Mouse (Mus musculus): ENCODE measurements around the gene Nox1. TPM values are rescaled to one million over a fixed set of nuclear protein-coding genes. Genes with fewer than 3 reads are reported as not detected.

Gene Nox1
- polyA plus RNA-seq (2014; fragmentation: Nextera tagmentation; extraction: Ambion mirVana) = 0.15 and 0.45 TPM in 2 replicates

DNA sequence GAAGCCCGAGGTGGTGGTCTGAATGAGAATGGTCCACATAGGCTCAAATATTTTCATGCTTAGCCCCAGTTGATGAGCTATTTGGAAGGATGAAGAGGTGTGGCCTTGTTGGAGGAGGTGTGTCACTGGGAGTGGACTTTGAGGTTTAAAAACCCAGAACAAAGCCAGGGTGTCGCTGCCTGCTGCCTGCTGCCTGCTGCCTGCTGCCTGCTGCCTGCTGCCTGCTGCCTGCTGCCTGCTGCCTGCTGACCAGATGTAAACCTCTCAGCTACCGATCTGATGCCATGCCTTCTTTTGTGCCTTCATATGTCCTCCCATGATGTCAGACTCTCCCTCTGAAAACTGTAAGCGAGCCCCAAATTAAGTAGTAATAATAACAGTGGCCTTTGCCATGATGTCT lies at the start of gene Nox1:
TSS of gene Nox1 (minus strand) at position 101 of the 400 bp plus-strand sequence.
- ATAC-seq (ENCODE audit: insufficient number of reproducible peaks, insufficient read depth, low FRiP score, low read depth) = no peak
- Histone ChIP-seq H3K36me3 (ENCODE audit: control insufficient read depth, insufficient read depth, low read length) (peaks cover 3% of the 10 kb centered on the region; the same call in 1 of the 2 replicates), H3K4me1 (ENCODE audit: control insufficient read depth, insufficient read depth, low read length) (no peaks in the 10 kb centered on the region), H3K27ac (ENCODE audit: low read length) (no peak within 1 kb of the TSS), H3K27me3 (ENCODE audit: control insufficient read depth, insufficient read depth, low read length) (no peaks in the 10 kb centered on the region), H3K4me2 (replicated peaks; ENCODE audit: low read depth, low read length) (no peak within 1 kb of the TSS), H3K4me3 (ENCODE audit: low read depth, low read length) (no peak within 1 kb of the TSS), H3K9me3 (ENCODE audit: control insufficient read depth, low read depth, low read length) (no peaks in the 10 kb centered on the region), H3K9ac (replicated peaks; ENCODE audit: low read depth, low read length) (no peak within 1 kb of the TSS)
- 55% methylated on average over 4 of the region's 4 CpGs for WGBS

DNA sequence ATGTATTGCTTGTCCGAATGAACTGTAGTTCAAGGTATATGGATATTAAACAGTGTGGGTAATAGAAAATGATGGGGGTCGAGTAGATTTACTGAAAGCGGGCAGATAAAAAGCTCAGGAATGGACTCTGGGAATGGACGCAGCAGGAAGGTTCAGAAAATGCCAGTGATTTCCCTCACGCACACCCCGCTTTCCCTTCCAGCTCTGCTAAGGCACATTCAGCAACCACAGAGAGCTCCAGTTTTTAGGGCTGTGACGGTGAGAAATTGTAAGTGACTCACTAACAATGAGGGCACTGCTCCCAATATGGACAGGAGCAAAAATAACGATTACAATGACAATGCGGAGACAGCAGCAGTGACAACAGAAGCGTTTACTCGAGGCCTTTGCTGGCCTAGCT lies 40.4 kb upstream of the Nox1 start:
- Histone ChIP-seq H3K4me3 (ENCODE audit: low read depth, low read length) (no peak overlapping the region), H3K9me3 (ENCODE audit: control insufficient read depth, low read depth, low read length) (no peaks in the 10 kb centered on the region), H3K4me2 (replicated peaks; ENCODE audit: low read depth, low read length) (no peak overlapping the region), H3K4me1 (ENCODE audit: control insufficient read depth, insufficient read depth, low read length) (no peaks in the 10 kb centered on the region), H3K27me3 (ENCODE audit: control insufficient read depth, insufficient read depth, low read length) (no peaks in the 10 kb centered on the region), H3K36me3 (ENCODE audit: control insufficient read depth, insufficient read depth, low read length) (no peaks in the 10 kb centered on the region; the same call in 1 of the 2 replicates), H3K27ac (ENCODE audit: low read length) (no peak overlapping the region), H3K9ac (replicated peaks; ENCODE audit: low read depth, low read length) (no peak overlapping the region)
- 83% methylated on average over 11 of the region's 11 CpGs for WGBS
- no peak for ATAC-seq (ENCODE audit: insufficient number of reproducible peaks, insufficient read depth, low FRiP score, low read depth)

DNA sequence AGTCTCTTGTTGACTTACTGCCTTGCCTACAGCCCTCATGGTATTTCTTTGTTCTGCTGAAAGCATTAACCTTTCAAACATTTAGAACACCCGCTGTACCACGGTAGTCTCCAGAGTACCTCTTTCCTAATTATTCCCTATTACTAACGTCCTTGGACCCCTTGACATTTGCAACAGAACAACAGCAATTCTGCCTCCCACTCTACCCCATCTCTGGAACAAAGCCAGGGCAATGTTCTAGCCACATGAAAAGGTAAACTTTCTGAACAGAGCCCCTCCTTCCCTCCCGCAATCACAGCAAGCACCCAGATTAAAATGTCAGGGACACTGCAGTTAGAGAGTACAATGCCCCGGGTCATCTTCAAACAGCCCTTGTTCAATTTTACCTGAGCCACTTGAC lies 39.4 kb upstream of the Nox1 start:
- H3K27ac ChIP-seq (ENCODE audit: low read length) = no peak overlapping the region
- no peaks in the 10 kb centered on the region; the same call in 1 of the 2 replicates for H3K36me3 ChIP-seq (ENCODE audit: control insufficient read depth, insufficient read depth, low read length)
- no peaks in the 10 kb centered on the region for H3K27me3 ChIP-seq (ENCODE audit: control insufficient read depth, insufficient read depth, low read length)
- H3K9me3 ChIP-seq (ENCODE audit: control insufficient read depth, low read depth, low read length) = no peaks in the 10 kb centered on the region
- WGBS = 67% methylated on average over 5 of the region's 5 CpGs
- H3K9ac ChIP-seq (replicated peaks; ENCODE audit: low read depth, low read length) = no peak overlapping the region
- no peak overlapping the region for H3K4me2 ChIP-seq (replicated peaks; ENCODE audit: low read depth, low read length)
- H3K4me1 ChIP-seq (ENCODE audit: control insufficient read depth, insufficient read depth, low read length) = no peaks in the 10 kb centered on the region
- no peak overlapping the region for H3K4me3 ChIP-seq (ENCODE audit: low read depth, low read length)
- ATAC-seq (ENCODE audit: insufficient number of reproducible peaks, insufficient read depth, low FRiP score, low read depth) = no peak

DNA sequence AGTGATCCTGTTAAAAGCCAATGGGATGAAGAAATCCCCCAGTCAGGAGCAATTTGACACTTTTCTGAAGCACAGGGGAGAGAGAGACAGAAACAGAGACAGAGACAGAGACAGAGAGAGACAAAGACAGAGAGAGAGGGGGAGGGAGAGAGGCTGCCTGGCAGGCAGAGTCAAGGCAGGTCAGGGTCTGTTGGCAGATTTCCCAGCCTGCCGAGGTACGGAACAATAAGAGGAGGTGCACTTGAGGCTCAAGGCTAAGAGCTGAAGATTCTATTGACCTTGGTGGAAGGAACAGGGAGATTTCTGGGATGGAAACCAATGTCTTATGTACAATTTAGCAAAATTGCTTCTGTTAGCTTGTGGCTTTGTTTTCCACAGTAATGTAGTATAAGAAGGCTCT lies 26.4 kb upstream of the Nox1 start:
- Histone ChIP-seq H3K27ac (ENCODE audit: low read length) (no peak overlapping the region), H3K4me1 (ENCODE audit: control insufficient read depth, insufficient read depth, low read length) (no peaks in the 10 kb centered on the region), H3K9me3 (ENCODE audit: control insufficient read depth, low read depth, low read length) (no peaks in the 10 kb centered on the region), H3K36me3 (ENCODE audit: control insufficient read depth, insufficient read depth, low read length) (no peaks in the 10 kb centered on the region), H3K4me3 (ENCODE audit: low read depth, low read length) (no peak overlapping the region), H3K9ac (replicated peaks; ENCODE audit: low read depth, low read length) (no peak overlapping the region), H3K27me3 (ENCODE audit: control insufficient read depth, insufficient read depth, low read length) (no peaks in the 10 kb centered on the region), H3K4me2 (replicated peaks; ENCODE audit: low read depth, low read length) (no peak overlapping the region)
- WGBS = 47% methylated on average over 2 of the region's 2 CpGs
- ATAC-seq (ENCODE audit: insufficient number of reproducible peaks, insufficient read depth, low FRiP score, low read depth) = no peak

DNA sequence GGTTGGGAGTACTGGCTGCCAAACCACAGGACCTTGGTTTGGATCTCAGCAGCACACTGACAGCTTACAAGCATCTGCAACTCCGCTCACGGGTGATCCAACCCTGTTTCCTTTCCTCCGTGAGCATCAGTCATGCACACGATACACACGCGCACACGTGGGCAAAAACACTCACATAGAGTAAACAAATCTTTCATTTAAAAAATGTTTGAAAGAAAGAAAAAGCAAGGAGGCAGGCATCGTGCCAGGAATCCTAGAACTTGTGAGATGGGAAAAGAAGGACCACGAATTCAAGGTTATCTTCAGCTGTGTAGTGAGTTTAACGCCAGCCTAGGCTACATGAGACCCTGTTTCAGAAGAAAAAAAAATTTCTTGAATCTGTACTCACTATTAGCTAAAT lies 24.2 kb upstream of the Nox1 start:
- WGBS = 70% methylated on average over 10 of the region's 10 CpGs
- Histone ChIP-seq H3K4me3 (ENCODE audit: low read depth, low read length) (no peak overlapping the region), H3K4me1 (ENCODE audit: control insufficient read depth, insufficient read depth, low read length) (no peaks in the 10 kb centered on the region), H3K27ac (ENCODE audit: low read length) (no peak overlapping the region), H3K36me3 (ENCODE audit: control insufficient read depth, insufficient read depth, low read length) (no peaks in the 10 kb centered on the region), H3K9me3 (ENCODE audit: control insufficient read depth, low read depth, low read length) (no peaks in the 10 kb centered on the region), H3K4me2 (replicated peaks; ENCODE audit: low read depth, low read length) (no peak overlapping the region), H3K9ac (replicated peaks; ENCODE audit: low read depth, low read length) (no peak overlapping the region), H3K27me3 (ENCODE audit: control insufficient read depth, insufficient read depth, low read length) (no peaks in the 10 kb centered on the region)
- ATAC-seq (ENCODE audit: insufficient number of reproducible peaks, insufficient read depth, low FRiP score, low read depth) = no peak

DNA sequence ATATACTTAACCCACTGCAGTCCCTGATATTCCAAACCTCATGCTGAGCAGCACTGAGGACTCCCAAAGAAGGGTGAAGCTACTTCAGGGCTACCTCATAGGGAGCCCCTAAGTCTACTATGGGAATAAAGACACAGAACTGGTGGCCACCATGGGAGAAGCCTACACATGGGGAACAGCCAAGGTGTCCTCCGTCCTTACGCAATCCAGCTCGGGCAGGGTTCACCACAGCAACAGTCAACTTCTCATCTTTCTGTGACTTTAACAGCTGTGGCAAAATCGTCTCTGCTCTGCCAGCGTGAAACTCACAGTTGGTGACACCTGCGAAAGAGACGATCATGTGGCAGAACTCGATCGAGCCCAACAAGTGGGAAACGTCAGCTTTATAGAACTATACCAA lies 16.5 kb upstream of the Nox1 start:
- Histone ChIP-seq H3K27me3 (ENCODE audit: control insufficient read depth, insufficient read depth, low read length) (no peaks in the 10 kb centered on the region), H3K36me3 (ENCODE audit: control insufficient read depth, insufficient read depth, low read length) (no peaks in the 10 kb centered on the region), H3K4me2 (replicated peaks; ENCODE audit: low read depth, low read length) (no peak overlapping the region), H3K9me3 (ENCODE audit: control insufficient read depth, low read depth, low read length) (no peaks in the 10 kb centered on the region), H3K4me3 (ENCODE audit: low read depth, low read length) (no peak overlapping the region), H3K9ac (replicated peaks; ENCODE audit: low read depth, low read length) (no peak overlapping the region), H3K4me1 (ENCODE audit: control insufficient read depth, insufficient read depth, low read length) (no peaks in the 10 kb centered on the region), H3K27ac (ENCODE audit: low read length) (no peak overlapping the region)
- 91% methylated on average over 10 of the region's 10 CpGs for WGBS
- no peak for ATAC-seq (ENCODE audit: insufficient number of reproducible peaks, insufficient read depth, low FRiP score, low read depth)

DNA sequence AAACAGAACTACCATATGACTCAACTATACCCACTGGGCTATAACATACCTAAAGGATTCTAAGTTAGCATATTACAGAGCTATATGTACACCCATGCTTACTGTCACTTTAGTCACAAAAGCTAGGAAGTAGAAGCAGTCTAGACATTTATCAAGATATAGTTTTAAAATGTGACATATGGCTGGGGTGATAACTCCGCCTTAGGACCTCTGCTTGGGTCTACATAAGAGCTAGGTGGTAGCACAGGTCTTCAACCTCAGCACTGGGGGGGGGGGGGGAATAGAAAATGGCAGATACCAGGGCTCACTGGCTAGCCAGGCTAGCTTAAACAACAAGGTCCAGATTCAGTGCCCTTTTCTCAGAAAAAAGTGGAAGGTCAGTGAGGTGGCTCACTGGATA lies 11.3 kb upstream of the Nox1 start:
- WGBS = 94% methylated on average over 1 of the region's 1 CpGs
- no peak overlapping the region for H3K4me3 ChIP-seq (ENCODE audit: low read depth, low read length)
- no peaks in the 10 kb centered on the region for H3K4me1 ChIP-seq (ENCODE audit: control insufficient read depth, insufficient read depth, low read length)
- H3K9ac ChIP-seq (replicated peaks; ENCODE audit: low read depth, low read length) = no peak overlapping the region
- no peak for ATAC-seq (ENCODE audit: insufficient number of reproducible peaks, insufficient read depth, low FRiP score, low read depth)
- H3K9me3 ChIP-seq (ENCODE audit: control insufficient read depth, low read depth, low read length) = no peaks in the 10 kb centered on the region
- no peak overlapping the region for H3K27ac ChIP-seq (ENCODE audit: low read length)
- no peaks in the 10 kb centered on the region for H3K36me3 ChIP-seq (ENCODE audit: control insufficient read depth, insufficient read depth, low read length)
- H3K4me2 ChIP-seq (replicated peaks; ENCODE audit: low read depth, low read length) = no peak overlapping the region
- H3K27me3 ChIP-seq (ENCODE audit: control insufficient read depth, insufficient read depth, low read length) = no peaks in the 10 kb centered on the region

DNA sequence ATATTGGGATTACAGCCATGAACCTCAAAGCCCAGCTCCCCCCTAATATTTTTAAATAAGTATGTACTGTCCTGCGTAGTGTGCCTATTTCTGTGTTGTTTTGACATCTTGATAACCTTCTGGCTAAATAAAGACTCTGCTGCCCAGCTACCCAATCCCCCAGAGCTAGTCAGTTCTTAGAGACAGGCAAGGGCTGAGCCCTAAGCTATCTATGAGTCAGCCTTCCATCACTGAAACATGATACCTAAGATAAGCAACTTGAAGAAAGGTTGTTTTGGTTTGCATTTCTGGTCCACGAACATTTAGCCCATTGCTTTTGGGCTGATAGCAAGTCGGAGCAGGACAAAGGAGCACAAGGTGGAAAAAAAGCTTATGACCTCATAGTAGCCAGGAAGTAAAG lies 1.1 kb downstream of the Nox1 start:
- Histone ChIP-seq H3K4me2 (replicated peaks; ENCODE audit: low read depth, low read length) (no peak overlapping the region), H3K4me1 (ENCODE audit: control insufficient read depth, insufficient read depth, low read length) (no peaks in the 10 kb centered on the region), H3K36me3 (ENCODE audit: control insufficient read depth, insufficient read depth, low read length) (peaks cover 3% of the 10 kb centered on the region; the same call in 1 of the 2 replicates), H3K9ac (replicated peaks; ENCODE audit: low read depth, low read length) (no peak overlapping the region), H3K9me3 (ENCODE audit: control insufficient read depth, low read depth, low read length) (no peaks in the 10 kb centered on the region), H3K27ac (ENCODE audit: low read length) (no peak overlapping the region), H3K4me3 (ENCODE audit: low read depth, low read length) (no peak overlapping the region), H3K27me3 (ENCODE audit: control insufficient read depth, insufficient read depth, low read length) (no peaks in the 10 kb centered on the region)
- ATAC-seq (ENCODE audit: insufficient number of reproducible peaks, insufficient read depth, low FRiP score, low read depth) = no peak
- WGBS = 42% methylated on average over 3 of the region's 3 CpGs

DNA sequence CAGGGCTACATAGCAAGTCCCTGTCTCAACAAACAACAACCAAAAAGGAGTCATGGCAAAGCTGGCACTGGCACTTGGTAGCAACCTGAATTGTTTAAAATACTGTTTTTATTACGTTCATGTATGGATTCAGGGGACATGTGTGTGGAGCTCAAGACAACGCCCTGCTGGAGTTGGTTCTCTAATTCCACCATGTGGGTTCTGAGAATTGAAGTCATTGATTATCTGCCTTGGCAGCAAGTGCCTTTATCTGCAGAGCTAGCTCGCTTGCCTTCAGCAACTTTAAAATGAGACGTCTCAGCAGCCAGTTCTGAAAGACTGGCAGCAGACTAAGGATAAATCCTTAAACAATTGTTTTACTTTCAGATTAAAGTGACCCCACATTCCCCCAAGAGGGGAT lies 3.6 kb downstream of the Nox1 start:
- Histone ChIP-seq H3K27ac (ENCODE audit: low read length) (no peak overlapping the region), H3K9ac (replicated peaks; ENCODE audit: low read depth, low read length) (no peak overlapping the region), H3K27me3 (ENCODE audit: control insufficient read depth, insufficient read depth, low read length) (no peaks in the 10 kb centered on the region), H3K4me3 (ENCODE audit: low read depth, low read length) (no peak overlapping the region), H3K4me1 (ENCODE audit: control insufficient read depth, insufficient read depth, low read length) (no peaks in the 10 kb centered on the region), H3K36me3 (ENCODE audit: control insufficient read depth, insufficient read depth, low read length) (no peaks in the 10 kb centered on the region), H3K4me2 (replicated peaks; ENCODE audit: low read depth, low read length) (no peak overlapping the region), H3K9me3 (ENCODE audit: control insufficient read depth, low read depth, low read length) (no peaks in the 10 kb centered on the region)
- no peak for ATAC-seq (ENCODE audit: insufficient number of reproducible peaks, insufficient read depth, low FRiP score, low read depth)
- WGBS = 73% methylated on average over 4 of the region's 4 CpGs

Data from stomach, embryonic 14.5 days (tissue).